Mouse (Mus musculus) c-Kit-positive CD71-positive TER-119-negative erythroid progenitor cells, embryonic 14.5 days (primary cell): ENCODE data around the gene Aoc2.

ENCODE experiments used
- DNase-seq: peaks from one replicate; pipeline ENCODE4 v3.0.0-alpha.2; 2013; ENCODE audit warnings: low read depth

Gene Aoc2

DNA sequence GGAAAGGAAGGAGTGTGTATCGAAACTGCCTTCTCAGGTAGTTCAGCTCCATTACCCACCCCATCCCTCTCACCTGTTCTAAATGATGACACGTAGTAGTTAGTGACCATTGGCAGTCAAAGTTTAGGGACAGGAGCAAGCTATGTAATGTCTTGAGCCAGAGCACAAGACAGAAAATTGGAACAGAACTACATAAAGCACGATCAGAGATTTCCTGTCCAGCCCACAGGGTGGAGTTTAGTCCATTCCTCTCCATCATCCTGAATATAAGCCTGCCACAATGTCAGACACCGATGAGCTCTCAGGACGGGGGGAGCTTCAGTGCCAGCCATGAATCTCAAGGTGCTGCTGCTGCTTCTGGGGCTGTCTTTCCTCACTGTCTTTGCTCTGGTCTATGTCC, at the start of gene Aoc2:
TSS of gene Aoc2 (plus strand) at position 301 of the 400 bp plus-strand sequence.
- DNase-seq = no peak

DNA sequence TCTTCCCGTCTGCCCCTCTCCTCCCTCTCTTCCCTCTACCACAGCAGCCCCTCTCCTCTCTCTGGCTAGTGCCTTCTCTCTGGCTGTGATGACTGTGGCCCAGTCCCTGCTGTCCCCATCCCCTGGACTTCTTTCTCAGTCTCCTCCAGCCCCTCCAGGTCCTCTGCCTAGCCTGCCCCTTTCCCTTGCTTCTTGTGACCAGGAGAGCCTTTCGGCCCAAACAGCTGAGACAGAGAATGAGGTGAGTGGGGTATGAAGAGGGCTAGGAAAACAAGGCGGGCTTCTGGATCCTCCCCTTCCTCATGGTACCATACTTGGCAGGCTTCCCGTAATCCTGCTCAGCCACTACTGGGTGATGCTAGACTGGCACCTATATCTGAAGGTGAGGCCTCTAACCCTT, 49.6 kb upstream of the Aoc2 start:
- no peak for DNase-seq

DNA sequence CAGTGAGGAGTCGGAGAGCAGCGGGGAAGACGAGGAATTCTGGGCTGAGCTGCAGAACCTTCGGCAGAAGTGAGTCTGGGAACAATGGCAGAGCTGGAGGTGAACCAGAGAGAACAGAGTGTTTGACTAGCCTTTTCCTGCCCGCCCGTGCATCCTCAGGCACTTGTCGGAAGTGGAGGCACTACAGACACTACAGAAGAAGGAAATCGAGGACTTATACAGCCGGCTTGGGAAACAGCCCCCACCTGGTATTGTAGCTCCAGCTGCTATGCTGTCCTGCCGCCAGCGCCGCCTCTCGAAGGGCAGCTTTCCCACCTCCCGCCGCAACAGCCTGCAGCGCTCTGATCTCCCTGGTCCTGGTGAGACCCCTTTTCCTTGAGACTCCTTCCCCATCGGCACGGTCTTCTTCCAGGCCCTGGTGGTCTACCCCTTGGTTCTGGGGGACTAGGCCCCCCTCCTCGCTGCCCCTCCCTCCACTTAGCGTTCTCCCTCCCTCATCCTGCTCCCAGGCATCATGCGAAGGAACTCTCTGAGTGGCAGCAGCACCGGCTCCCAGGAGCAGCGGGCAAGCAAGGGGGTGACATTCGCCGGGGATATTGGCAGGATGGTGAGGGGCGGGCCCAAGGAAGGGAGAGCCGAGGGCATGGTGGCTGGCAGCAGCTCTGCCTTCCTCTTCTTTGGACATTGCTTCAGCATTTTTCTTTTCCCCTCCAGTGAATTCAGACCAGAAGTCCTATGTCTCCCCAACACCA, 48.4 kb upstream of the Aoc2 start:
- DNase-seq = no peak

DNA sequence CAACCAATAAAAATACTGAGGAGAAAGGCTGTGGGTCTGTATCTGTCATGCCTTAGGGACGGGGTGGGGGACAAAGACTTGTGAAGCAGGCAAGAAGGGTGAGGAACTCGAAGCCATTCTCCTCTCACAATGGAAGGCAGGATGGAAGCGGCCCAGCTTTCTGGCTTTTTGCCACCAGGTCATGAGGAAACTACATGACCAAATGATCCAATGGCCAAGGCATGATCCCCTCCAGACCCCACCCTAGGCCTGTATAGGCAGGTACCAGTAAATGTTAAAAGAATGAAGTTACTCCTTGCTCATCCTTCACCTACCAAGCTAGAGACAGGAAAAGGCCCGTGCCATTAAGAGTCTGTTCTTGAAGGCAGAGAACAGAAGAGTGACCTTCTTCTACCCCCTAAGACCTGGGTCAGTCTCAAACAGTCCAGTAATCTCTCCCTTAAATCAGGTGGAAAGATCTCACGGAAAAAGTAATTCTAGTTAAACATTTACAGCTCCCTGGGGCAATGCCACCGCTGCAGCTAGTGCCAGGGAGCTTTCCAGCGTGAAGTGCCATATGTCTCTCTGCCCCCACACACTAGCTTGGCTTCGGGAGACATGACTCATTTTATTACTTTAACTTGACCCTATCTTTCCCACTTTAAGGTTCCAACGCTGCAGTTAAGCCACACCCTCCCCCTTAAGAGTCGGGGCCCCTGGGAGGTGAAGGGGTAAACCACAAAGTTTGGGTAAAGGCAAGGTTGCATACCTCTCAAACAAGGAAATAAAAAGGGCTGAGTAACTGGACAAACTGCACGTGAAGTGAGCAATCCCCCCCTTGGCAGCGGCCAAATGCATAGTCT, 47.3 kb upstream of the Aoc2 start:
- DNase-seq = peak; percentile 47

DNA sequence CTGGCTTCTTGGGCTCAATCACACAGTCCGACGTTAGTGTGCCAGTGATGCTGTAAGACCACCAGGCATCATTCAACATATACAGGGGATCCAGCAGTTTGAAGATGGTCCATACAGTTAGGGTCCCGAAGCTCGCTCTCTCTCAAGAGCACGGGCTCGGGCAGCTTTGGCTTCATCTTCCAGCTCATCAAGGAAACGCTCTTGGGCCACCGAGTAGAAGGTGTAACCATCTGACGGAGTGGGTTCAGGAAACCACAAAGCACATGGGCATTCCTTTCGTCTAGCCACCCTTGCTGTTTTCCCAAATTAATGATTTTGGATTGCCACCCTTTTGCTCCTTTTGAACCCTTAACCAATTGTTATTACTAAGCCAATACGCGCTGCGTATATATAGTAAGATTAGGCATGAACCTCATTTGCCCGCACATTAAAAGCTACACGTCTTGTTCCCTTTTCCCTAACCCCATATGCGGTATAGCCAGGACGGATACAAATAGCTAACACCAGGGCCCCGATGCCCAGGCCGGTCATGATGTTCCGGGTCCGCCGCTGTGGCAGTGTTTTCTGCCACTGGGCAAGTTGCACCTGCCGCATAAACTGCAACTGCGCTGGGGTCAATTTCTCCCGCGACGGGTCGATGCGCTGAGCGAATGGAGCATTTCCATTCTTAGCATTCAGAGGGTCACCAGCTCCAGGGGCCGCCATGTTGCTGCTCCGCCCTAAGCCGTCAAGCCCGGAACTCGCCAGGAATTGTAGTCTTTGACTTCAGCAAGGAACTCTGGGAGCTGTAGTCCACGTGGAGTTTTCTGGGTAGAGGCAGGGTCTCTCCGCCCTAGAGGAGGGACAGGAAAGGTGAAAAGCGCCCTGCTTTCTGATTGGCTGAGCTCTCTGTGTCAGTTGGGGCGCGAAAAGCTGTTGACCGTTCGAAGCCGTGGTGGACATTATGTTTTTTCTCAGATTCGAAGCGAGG, 46.4 kb upstream of the Aoc2 start, which contains the start of the genes Cntd1 and Coa3:
TSS of gene Cntd1 (plus strand) at position 790 of the 970 bp plus-strand sequence.
TSS of gene Coa3 (minus strand) at position 892 of the 970 bp plus-strand sequence.
- DNase-seq = peak; percentile 79

GRCm38 (mm10) chr11:101279193-101279569, 45.7 kb upstream of the Aoc2 start:
- DNase-seq = no peak

- no peak for DNase-seq
Measured at GRCm38 (mm10) chr11:101280837-101281236, 44.0 kb upstream of the Aoc2 start.

DNA sequence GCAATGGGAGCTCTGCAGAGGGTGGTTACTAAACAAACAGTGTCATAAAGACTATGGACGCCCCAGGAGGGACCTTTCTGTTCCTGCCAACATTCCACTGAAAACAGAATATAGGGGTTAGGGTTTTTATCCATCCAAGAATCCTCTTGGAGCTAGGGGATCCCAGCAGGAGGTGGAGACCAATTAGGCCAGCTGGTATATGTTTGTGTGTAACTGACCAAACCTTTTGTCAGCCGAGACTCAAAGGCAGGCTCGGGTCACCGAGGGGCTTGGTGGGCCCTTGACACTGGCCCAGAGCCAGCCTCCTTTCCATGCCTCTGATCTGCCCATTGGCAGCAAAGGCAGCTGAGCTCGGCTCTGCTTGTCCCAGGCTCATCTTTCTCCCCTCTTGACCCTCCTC, 42.0 kb upstream of the Aoc2 start:
- no peak for DNase-seq

DNA sequence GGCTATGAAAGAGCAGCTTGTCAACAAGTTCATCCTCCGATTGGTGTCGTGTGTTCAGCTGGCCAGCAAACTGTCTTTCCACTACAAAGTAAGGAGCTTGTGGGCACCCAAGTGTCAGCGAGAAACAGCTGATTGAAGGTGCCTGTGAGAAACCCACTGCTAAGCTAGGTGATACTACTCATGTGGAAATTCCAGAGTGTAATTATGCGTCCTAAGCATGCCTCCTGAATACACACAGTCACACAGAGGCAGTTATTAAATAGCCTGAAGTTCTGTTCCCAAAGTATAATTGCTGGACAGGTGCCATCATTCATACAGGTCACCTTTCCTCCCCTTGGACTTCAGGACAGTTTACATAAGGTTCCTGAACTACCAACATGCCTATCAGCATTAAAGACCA, 41.1 kb upstream of the Aoc2 start:
- no peak for DNase-seq

GRCm38 (mm10) chr11:101287306-101287705, 37.6 kb upstream of the Aoc2 start:
- no peak for DNase-seq

DNA sequence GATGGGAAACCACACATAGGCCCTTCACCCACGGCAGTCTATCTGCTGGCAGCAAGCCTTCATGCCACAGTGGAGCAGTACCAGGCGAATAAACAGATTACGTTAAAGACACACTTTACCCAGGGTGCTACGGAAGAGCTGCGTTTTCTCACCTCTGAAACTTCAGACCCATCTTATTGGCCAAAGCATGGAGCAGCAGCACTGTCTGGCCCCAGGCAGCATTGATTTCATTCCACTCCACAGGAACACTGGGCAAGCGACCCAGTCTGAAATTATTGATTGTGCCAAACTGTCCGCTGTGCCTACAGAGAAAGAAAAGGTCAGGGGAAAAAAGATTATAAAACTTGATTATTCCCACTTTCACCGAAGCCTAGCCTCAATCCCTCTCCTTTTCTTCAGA, 33.6 kb upstream of the Aoc2 start:
- DNase-seq = no peak

DNA sequence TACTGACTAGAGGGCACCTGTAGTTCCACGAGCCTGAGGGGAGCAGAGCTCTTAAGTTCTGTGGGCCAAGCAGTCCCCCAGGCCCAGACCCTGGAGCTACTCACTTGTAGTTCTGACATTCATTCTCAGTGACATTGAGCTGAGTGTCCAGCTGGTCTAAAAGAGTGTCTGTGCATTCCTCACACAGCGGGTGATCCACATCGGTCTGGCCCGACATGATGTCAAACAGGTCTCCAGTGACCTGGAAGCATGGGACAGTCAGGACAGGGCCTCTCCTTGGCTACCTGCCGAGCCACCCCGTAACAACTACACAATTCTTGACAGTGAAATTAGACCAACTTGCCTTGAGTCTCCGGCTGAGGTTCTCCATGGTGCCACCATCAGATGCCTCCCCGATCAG, 29.7 kb upstream of the Aoc2 start:
- no peak for DNase-seq

- no peak for DNase-seq
Measured at GRCm38 (mm10) chr11:101300881-101301280, 24.0 kb upstream of the Aoc2 start.

GRCm38 (mm10) chr11:101301299-101302003, 23.4 kb upstream of the Aoc2 start:
- DNase-seq = no peak

- peak; percentile 97 for DNase-seq
Measured at GRCm38 (mm10) chr11:101302004-101302798, 22.7 kb upstream of the Aoc2 start, which contains the start of gene Becn1. Becn1 (minus strand) TSS chr11:101302286.

DNA sequence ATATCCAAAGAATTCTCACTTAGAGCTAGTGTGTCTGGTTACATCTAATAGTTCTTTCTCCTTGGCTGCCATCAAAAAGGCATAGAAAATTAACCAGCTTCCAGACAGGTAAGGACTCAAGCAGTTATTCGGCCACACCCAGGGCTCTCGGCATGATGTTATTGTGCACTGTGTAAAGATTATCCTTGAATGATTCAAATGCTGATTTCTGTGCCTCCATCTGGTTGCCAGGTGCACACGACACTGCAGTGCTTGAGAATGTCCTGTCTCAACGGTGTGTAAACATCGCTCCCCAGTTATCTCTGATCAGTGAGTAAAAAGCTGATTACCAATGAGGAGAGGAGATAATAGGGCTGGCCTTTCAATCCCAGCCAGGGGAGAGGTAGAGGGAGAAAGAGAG, 17.1 kb upstream of the Aoc2 start:
- DNase-seq = no peak

GRCm38 (mm10) chr11:101311083-101311482, 13.8 kb upstream of the Aoc2 start:
- DNase-seq = no peak

GRCm38 (mm10) chr11:101312150-101312549, 12.7 kb upstream of the Aoc2 start:
- DNase-seq = no peak

GRCm38 (mm10) chr11:101314567-101314966, 10.3 kb upstream of the Aoc2 start:
- no peak for DNase-seq

DNA sequence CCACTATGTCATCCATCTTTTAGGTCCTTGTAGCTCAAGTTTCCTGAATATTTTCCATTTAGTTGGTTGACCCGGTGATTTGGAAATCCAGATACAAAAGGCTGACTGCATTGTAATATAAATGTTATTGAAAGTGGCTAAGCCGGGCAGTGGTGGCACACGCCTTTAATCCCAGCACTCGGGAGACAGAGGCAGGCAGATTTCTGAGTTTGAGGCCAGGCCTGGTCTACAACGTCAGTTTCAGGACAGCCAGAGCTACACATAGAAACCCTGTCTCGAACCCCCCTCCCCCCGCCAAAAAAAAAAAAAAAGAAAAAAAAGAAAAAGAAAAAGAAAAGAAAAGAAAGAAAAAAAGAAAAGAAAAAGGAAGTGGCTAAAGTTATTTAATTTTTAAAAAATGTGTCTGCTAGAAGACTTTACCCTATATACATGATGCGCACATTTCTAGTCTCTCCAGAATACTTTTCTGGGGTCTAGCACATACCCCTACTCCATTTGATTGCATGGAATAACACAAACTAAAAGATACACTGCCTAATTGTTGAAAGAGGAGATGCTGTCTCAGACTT, 9.7 kb upstream of the Aoc2 start:
- no peak for DNase-seq
